Mouse (Mus musculus) T-helper 17 cell (primary cell): ENCODE measurements at regions not wholly inside any gene's neighbourhood (a gene's known extent, or its start where the extent isn't known, plus 50 kb on each side); places are given as distances from the start of the nearest gene placed in this dataset.

ENCODE experiments used
- in situ Hi-C, 2 experiments: fragments of 300-600 bp; cut with MboI, MseI; formaldehyde crosslinking; loops; 1 replicate in 1 of 2; 2 replicates in 1 of 2; pipeline ENCODE4 v1.15.1; 2025; ENCODE audit warnings: high pct_unique_total_duplicates in 2 of 2

GRCm38 (mm10) chr1:88877441-88877840 lies 175.4 kb upstream of the Arl4c start:
- in situ Hi-C loops: no loop called here

DNA sequence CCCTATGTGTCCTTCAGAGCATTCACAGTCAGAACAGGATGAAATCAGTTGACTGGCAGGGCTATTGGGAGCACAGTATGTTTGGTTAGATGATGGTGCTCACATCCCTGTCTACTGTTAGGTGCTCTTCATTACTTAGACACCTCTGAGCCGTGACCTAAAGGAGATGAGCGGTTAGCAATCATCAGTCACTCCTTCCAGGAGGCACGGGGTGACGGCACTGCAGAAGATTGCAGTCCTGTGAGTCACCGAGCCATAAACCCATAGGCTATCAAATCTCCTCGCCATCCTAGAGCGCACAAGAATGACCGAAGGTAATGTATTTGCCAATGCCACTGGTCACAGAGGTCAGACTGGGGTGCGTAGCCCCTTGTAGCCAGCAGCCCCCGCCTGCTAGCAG lies 176.8 kb upstream of the Arl4c start:
- in situ Hi-C loops: no loop called here

DNA sequence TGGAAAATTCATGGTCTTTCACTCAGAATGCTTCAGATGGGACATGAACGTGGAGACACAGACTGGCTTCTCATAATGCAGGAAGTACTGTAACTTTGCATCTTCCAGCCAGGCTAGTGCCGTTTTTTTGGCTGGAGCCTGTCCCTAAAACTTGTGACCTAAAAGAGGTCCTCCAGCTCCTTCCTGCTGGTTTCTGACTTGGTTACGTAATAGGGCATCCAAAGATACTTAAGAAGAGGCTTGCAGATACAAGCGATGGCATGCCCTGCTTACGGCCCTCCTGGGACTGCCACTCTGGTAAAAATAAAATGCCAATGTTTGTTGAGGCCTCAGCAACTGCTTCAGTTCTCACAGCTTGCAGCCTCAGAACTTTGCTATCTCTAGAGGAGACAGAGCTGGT lies 177.3 kb upstream of the Arl4c start:
- in situ Hi-C loops: no loop called here

- in situ Hi-C loops: no loop called here
Measured at GRCm38 (mm10) chr1:88891041-88891440, 179.2 kb upstream of the Sh3bp4 start.

DNA sequence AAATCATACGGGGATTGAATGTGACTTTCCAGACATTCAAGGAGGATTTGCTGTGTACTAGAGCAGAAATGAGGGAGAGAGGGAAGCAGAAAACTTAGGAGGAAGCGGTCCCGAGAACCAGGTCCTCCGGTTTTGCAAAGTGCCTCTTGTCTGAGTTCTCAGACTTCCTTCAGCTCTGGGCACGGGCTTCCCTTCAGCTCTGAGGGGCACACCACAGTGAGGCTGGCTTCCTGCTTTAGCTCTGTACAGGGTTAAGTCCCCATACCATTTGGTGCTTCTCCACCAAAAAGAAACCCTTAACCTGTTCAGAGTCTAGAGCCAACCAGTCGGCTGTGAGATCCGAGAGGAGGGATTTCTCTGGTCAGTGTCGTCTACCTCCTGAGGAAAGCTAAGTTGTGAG lies 167.8 kb upstream of the Sh3bp4 start:
- in situ Hi-C loops: no loop called here

DNA sequence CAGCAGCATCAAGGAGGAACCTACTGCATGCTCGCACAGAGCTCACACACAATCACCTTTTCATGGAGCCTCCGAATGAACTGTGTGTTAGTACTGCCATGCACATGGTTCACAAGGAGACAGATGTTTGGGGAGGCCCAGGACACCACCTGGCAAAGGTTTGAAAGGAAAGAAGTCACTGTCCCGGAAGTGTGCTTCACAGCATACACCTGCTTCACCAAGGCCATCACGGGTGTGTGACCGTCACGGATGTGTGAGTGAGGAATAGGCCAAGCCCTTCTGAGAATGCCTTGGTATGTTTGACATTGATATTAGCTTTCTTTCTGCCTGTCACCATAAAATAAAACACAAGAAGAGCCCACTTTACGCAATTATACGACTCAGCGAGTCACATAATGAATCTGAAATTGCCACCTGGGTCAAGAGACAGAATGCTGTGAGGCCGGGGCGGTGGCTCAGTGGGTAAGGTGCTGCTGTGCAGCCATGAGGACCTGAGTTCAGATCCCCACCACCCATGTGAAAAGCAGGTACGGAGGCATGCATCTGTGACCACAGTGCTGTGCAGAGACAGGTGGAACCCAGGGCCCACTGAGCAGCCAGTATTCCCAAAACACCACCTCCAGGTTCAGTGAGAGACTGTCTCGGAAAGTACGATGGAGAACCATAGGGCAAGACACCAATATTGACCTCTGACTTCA lies 162.3 kb upstream of the Sh3bp4 start:
- in situ Hi-C loops: no loop called here

GRCm38 (mm10) chr1:88908683-88909082 lies 161.5 kb upstream of the Sh3bp4 start:
- in situ Hi-C loops: no loop called here

DNA sequence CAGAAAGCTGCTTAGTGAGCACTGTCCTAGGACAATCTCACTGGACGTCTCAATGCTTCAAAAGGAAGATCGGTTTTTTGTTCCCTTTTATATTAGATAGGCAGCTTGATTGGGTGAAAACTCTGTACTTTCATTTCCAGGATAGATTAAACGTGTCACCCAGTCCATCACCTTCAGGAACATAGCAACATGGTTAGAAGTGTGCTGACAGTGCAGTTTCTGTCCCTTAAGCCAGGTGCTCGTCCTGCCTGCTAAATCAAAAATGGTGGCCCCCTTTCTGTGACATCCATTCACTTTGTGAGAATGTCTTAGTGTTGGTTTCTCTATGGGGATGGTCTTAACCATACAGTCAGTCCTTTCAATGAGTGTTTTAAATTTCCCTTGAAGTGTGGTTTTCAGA lies 160.9 kb upstream of the Sh3bp4 start:
- in situ Hi-C loops: no loop called here

GRCm38 (mm10) chr1:88909864-88910573 lies 160.2 kb upstream of the Sh3bp4 start:
- in situ Hi-C loops: no loop called here

- in situ Hi-C loops: no loop called here
Measured at GRCm38 (mm10) chr1:88911724-88912123, 158.5 kb upstream of the Sh3bp4 start.

- in situ Hi-C loops: no loop called here
Measured at GRCm38 (mm10) chr1:88916531-88917050, 153.6 kb upstream of the Sh3bp4 start.

GRCm38 (mm10) chr1:88921401-88921800 lies 148.8 kb upstream of the Sh3bp4 start:
- in situ Hi-C loops: no loop called here

GRCm38 (mm10) chr1:88923791-88924581 lies 146.2 kb upstream of the Sh3bp4 start:
- in situ Hi-C loops: no loop called here

- in situ Hi-C loops: no loop called here
Measured at GRCm38 (mm10) chr1:88935191-88935590, 135.0 kb upstream of the Sh3bp4 start.

DNA sequence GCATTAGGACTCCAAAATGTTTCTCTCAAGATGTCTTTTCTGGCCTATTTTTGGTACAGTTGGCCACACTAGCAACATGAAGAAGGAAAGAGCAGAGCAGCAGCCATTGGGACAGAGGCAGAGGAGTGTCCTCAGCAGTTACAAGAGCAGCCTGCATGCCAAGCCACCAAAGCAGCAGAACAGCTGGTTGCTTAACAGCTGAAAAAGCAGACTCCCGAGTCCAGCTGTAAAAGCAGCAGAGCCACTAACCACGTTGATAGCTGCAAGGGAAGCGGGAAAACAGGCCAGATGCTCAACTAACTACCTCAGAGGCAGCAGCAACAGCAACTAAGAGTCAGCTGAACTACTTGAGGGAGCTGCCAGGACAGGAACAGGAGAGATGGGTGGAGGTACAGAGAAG lies 134.4 kb upstream of the Sh3bp4 start:
- in situ Hi-C loops: no loop called here

DNA sequence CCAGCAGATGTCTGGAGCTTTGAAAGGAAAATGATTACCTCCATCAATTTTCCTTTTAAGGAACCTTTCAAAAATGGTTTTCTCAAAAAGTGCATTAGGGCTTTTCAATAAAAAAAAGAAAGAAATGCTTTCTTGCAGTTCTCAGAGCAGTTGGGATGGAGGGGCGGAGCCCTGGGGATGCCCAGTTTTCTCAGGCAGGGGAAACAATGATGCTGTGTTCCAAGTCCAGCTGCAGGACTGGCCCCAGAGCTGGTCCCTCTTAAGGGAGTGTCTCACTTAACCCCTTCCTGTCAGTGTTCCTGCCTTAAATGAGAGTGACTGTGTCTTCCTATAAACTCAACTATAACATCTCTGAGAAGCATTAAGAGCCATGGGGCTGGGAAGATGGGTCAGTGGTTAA lies 132.9 kb upstream of the Sh3bp4 start:
- in situ Hi-C loops: no loop called here

DNA sequence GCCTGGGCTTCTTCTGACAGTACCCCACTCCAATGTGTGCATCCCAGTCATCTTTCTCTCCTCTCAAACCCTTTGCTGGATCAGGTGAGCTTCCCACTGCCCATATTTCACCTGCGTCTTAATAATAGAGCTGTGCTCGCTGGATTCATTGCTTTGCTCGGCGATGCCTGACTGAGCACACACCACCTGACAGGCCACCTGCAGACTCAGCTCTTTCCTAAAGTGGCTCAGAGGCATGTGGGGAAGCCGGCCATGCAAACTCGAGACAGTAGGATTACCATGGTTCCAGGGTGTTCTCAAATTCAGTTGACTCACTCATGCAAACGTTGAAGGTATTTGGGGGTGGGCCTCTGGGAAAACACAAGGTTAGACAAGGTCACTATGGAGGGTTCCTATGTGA lies 131.8 kb upstream of the Sh3bp4 start:
- in situ Hi-C loops: no loop called here

GRCm38 (mm10) chr1:88943039-88943438 lies 127.2 kb upstream of the Sh3bp4 start:
- in situ Hi-C loops: no loop called here

- in situ Hi-C loops: no loop called here
Measured at GRCm38 (mm10) chr1:88945868-88946267, 124.3 kb upstream of the Sh3bp4 start.

GRCm38 (mm10) chr1:88946374-88946773 lies 123.8 kb upstream of the Sh3bp4 start:
- in situ Hi-C loops: no loop called here

DNA sequence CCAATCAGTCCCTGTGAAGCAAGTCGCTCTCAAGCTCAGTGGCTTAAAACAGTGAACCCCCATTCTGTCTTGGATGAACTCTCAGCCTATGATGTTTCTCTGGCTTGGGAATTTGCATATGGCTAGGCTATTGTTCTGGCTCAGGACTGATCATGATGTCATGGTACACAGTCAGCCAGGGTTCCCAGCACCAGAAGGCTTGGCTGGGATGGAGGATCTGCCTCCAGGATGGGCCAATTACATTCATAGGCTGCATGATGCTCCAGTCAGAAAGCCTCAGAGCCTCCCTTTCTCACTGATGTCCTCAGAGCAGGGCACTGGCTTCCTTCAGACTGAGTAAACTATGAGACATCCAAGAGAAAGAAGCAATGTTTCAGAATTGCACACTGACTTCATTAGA lies 120.3 kb upstream of the Sh3bp4 start:
- in situ Hi-C loops: no loop called here

- in situ Hi-C loops: no loop called here
Measured at GRCm38 (mm10) chr1:88953516-88953915, 116.7 kb upstream of the Sh3bp4 start.
